In genomic region chr1:108255147-108255546, GRCm38 (mm10) we compare ENCODE assay signal across 28 mouse cellular contexts.
"Had no signal": no experiment of that assay in that cellular context is flagged by ENCODE, and none has a peak within 500 bp of the region (broad histone marks: within the 10 kb centered on the region; RNA-seq: fewer than 3 reads in every experiment).

No protein-coding gene starts in this region.

- H3K27ac ChIP-seq: embryonic facial prominence, embryonic 10.5 days; embryonic facial prominence, embryonic 12.5 days; embryonic facial prominence, embryonic 13.5 days; embryonic facial prominence, embryonic 15.5 days; forebrain, embryonic 10.5 days; forebrain, embryonic 12.5 days; forebrain, embryonic 13.5 days; forebrain, embryonic 15.5 days; gastrocnemius, adult 2 months; heart, adult 2 months had no signal

- H3K4me2 ChIP-seq: embryonic facial prominence, embryonic 12.5 days; embryonic facial prominence, embryonic 13.5 days; embryonic facial prominence, embryonic 15.5 days; forebrain, embryonic 12.5 days; forebrain, embryonic 13.5 days; forebrain, embryonic 15.5 days had no signal

- ATAC-seq: forebrain, embryonic 13.5 days; forebrain, embryonic 14.5 days; forebrain, embryonic 15.5 days; forebrain, embryonic 16.5 days; forebrain, postnatal 0 days had no signal

- H3K36me3 ChIP-seq: embryonic facial prominence, embryonic 10.5 days; embryonic facial prominence, embryonic 12.5 days; embryonic facial prominence, embryonic 13.5 days; embryonic facial prominence, embryonic 15.5 days; forebrain, embryonic 10.5 days; forebrain, embryonic 12.5 days; forebrain, embryonic 15.5 days had no signal

- H3K27me3 ChIP-seq: embryonic facial prominence, embryonic 12.5 days; embryonic facial prominence, embryonic 13.5 days; embryonic facial prominence, embryonic 15.5 days; forebrain, embryonic 12.5 days; forebrain, embryonic 13.5 days; forebrain, embryonic 15.5 days had no signal

- DNase-seq: cerebellum, adult 8-10 months; cerebellum, adult 9-10 months; cerebellum, adult 9-11 months; cerebellum, postnatal 10 days; cerebellum, postnatal 14 days; cerebellum, postnatal 25 days; cerebellum, postnatal 36 days; embryo, embryonic 11 days; forebrain, postnatal 0 days; gastrocnemius, adult 2 months; gastrocnemius, postnatal 10 days; gastrocnemius, postnatal 14 days; gastrocnemius, postnatal 25 days; gastrocnemius, postnatal 36 days; heart, adult 11 months; heart, adult 18-20 months; heart, adult 2 months had no signal

- H3K9ac ChIP-seq: embryonic facial prominence, embryonic 12.5 days; embryonic facial prominence, embryonic 13.5 days; embryonic facial prominence, embryonic 15.5 days; forebrain, embryonic 12.5 days; forebrain, embryonic 13.5 days; forebrain, embryonic 15.5 days; forebrain, postnatal 0 days had no signal

- H3K9me3 ChIP-seq: embryonic facial prominence, embryonic 10.5 days; embryonic facial prominence, embryonic 12.5 days; embryonic facial prominence, embryonic 13.5 days; embryonic facial prominence, embryonic 15.5 days; forebrain, embryonic 10.5 days; forebrain, embryonic 12.5 days; forebrain, embryonic 13.5 days; forebrain, embryonic 15.5 days had no signal

- H3K4me3 ChIP-seq: embryonic facial prominence, embryonic 10.5 days; embryonic facial prominence, embryonic 12.5 days; embryonic facial prominence, embryonic 13.5 days; embryonic facial prominence, embryonic 15.5 days; erythroblast, embryonic 14.5 days; forebrain, embryonic 10.5 days; forebrain, embryonic 12.5 days; forebrain, embryonic 13.5 days; forebrain, embryonic 15.5 days; gastrocnemius, adult 2 months; heart, adult 2 months had no signal

- H3K4me1 ChIP-seq: embryonic facial prominence, embryonic 10.5 days; embryonic facial prominence, embryonic 12.5 days; embryonic facial prominence, embryonic 13.5 days; embryonic facial prominence, embryonic 15.5 days; forebrain, embryonic 10.5 days; forebrain, embryonic 12.5 days; forebrain, embryonic 13.5 days; forebrain, embryonic 15.5 days had no signal
